Mouse (Mus musculus) mouse embryonic stem cell (cell line): Measurements from ENCODE around the gene Ikzf3.

Experiments
- in situ Hi-C, 2 experiments: fragments of 300-500 bp; cut with MboI; formaldehyde crosslinking; loops; 1 replicate in 1 of 2; 3 replicates in 1 of 2; pipeline ENCODE4 v1.14.3; 2019 to 2020; ENCODE audit warnings: low sequenced_read_pairs in 2 of 2, low pct_unique_long_range_greater_than_20kb in 1 of 2, mixed read lengths in 1 of 2; ENCODE audit not compliant: unreplicated experiment in 1 of 2

The Ikzf3 gene

DNA sequence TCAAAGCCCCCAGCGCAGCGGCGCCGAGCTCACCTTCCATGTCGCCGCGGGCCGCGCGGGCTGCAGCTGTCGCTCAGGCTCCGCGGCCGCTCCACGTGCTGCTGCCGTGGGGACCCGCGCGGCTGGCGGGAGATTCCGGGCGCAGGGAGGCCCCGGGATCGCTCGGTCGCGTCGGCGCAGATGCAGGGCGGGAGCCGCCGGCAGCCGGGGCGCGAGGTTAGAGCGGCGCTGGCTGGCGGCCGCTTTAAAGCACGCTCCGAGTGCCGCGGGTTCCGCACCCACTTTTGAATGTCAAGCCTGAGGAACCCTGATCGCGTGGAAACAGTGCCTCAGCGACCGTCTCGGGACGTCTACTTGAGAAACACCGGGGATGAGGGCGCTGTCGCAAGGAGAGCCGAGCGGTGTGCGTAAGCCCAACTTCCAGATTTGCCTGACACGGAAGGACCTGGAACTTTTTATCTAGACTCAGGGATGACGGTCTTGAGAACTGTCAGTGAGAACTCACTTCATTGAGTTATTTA lies at the start of gene Ikzf3:
Gene Ikzf3 (minus strand): TSS at position 321 of the 521 bp plus-strand sequence.
- in situ Hi-C loops: no loop called here

GRCm38 (mm10) chr11:98595473-98595872 lies 49.6 kb upstream of the Ikzf3 start:
- in situ Hi-C loops: no loop called here

GRCm38 (mm10) chr11:98595021-98595420 lies 49.2 kb upstream of the Ikzf3 start:
- in situ Hi-C loops: no loop called here

- in situ Hi-C loops: no loop called here
Measured at GRCm38 (mm10) chr11:98590548-98591445, 45.0 kb upstream of the Ikzf3 start.

- in situ Hi-C loops: no loop called here
Measured at GRCm38 (mm10) chr11:98589306-98589705, 43.5 kb upstream of the Ikzf3 start.

- in situ Hi-C loops: no loop called here
Measured at GRCm38 (mm10) chr11:98588833-98589281, 43.0 kb upstream of the Ikzf3 start.

DNA sequence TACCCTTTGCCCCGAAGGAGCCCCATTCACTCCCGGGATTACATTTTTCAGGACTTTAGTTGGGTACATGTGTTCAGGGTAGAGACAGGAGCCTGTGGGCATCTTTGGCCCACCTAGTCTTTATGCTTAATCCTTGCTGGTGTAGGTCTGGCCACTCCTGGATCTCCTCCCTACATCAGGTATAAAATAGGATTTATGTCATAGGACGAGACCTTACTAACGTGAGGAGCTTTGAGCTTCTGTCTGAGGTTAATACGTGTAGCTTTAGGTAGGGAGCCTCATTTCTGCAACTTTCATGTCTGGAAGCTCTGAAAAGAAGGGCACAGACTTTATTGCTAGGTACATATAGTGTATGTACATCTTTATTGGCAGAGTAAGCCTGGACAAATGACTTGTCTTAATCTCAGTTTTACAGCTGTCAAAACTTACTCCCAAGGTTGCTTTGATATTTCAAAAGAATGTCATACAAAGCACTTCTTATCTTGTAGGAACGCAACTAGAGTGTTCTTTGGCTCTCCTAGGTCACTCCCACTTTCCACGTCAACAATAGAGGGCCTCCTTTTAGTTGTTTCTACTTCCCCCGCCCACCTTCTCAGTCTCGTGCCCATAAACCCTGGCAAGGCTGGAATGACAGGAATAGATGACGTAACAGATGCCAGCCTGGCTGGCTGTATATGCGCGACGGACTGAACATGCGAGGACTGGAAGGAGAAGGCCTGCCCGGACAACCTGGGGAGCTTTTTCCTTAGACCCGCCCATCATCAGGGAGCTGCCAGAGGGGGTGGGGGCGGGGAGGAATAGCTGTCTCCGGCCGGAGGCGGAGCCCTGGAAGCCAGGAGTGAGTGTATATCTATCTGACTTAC lies 42.1 kb upstream of the Ikzf3 start:
- in situ Hi-C loops: no loop called here

GRCm38 (mm10) chr11:98586892-98587563 lies 41.2 kb upstream of the Ikzf3 start, which contains the start of gene Ormdl3:
TSS of gene Ormdl3 (minus strand) at chr11:98587368.
- in situ Hi-C loops: no loop called here

GRCm38 (mm10) chr11:98586087-98586891 lies 40.5 kb upstream of the Ikzf3 start:
- in situ Hi-C loops: no loop called here

GRCm38 (mm10) chr11:98584629-98585177 lies 38.9 kb upstream of the Ikzf3 start:
- in situ Hi-C loops: no loop called here

DNA sequence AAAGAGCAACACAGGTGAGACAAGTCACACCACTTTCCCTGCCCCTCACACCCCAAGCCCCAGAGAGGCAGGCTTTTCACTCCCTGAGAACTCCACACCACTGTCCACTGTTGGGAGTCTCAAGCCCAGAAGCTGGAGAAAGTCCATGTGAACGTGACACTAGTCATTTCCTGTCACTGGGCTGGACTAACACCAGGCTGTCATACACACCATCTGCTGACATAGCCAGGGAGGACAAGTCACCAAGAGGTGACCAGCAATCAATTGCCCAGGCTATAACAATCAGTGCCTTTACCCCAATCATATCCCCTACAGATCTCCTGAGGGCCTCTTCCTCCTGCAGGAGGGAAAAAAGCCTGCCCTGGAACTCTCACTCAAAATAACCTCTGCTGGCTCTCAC lies 38.3 kb upstream of the Ikzf3 start:
- in situ Hi-C loops: no loop called here

GRCm38 (mm10) chr11:98583571-98583970 lies 37.7 kb upstream of the Ikzf3 start:
- in situ Hi-C loops: no loop called here

DNA sequence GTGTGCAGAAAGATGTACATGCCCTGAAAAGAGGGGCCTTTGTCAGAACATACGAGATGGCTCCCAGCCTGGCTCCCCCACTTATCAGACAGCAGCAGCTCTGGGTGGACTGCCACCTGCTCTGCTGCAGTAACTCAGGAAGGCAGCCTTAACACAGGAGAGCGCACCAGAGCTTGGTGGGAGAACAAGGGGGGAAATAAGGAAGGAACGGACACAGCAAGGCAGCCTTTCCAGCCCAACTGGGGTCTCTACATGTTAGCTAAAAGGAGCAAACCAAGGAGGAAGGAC lies 37.4 kb upstream of the Ikzf3 start:
- in situ Hi-C loops: no loop called here

- in situ Hi-C loops: no loop called here
Measured at GRCm38 (mm10) chr11:98582551-98583264, 36.9 kb upstream of the Ikzf3 start.

DNA sequence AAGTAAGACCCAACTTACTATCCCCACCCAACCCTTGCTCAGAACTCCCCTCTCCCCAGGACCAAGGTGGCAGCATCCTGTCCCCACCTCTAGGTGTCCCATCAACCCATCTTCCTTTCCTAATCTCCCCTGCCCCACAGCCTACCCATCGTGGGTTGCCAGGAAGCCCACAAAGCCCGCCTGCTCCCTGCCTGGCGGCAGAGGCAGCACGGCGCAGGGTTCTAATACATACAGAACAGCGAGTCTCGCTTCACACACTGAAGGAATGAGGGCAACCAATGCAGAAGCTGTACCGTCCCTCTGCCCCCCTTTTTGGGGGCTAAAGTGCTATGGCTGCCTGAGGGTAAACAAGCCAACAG lies 36.2 kb upstream of the Ikzf3 start:
- in situ Hi-C loops: no loop called here

DNA sequence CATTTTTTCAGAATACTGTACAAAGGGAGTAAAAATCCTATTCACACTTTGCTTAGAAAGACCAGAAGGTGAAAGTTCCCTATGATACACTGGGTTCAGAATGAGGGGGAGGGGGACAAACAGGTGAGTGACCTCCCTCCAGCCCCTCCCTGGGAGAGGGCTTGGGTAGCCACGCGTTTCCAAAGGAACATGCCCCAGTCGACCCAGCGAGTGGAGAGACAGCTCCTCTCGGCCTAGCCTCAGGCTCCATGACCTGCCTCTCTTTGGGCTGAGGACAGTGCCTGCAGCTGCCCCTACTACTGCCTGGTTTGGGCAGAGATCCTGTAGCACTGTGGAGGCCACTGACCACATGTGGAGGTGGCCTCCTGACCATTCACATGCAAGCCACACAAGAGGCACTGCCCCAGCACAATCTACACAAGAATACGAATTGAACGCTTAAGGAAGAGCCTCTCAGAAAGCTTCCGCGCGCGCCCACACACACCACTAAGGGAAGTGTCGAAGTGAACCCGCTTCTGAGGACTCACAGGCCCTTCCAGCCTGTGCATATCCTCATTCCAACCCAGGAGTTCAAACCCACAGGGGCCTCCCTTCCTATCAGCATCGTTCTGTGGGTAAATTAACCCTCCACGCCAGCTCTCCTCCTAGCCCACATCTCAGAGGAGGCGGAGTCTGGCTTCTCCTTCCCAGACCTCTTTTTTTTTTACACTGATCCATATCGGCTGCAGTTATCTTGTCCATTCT lies 35.6 kb upstream of the Ikzf3 start:
- in situ Hi-C loops: no loop called here
